Mouse (Mus musculus): Measurements from ENCODE around the gene Obsl1. TPM values are rescaled to one million over a fixed set of nuclear protein-coding genes. Genes with fewer than 3 reads are reported as not detected.
A peak's percentile ranks its signal among the peaks of the same experiment; 100 is the strongest.

Obsl1 gene
- polyA plus RNA-seq, 1 experiment: 20.7 TPM

- DNase-seq: no peak
- no peak for TF ChIP-seq POLR2A (IDR thresholded peaks at IDR 0.05; ENCODE audit: borderline replicate concordance, extremely low read depth, low read depth, low read length)
- no peak for TF ChIP-seq CTCF (IDR thresholded peaks at IDR 0.05; ENCODE audit: insufficient read depth, low read length)
- 12% methylated on average over 23 of the region's 23 CpGs for WGBS
- Histone ChIP-seq H3K4me3 (replicated peaks; ENCODE audit: extremely low read depth, low read depth, low read length) (no peak overlapping the region), H3K4me1 (ENCODE audit: control insufficient read depth, insufficient read depth, low read length) (0 out of 2 replicates have a peak, but pooled peaks cover 5% of the 10 kb centered on the region)
Measured at GRCm38 (mm10) chr1:75458789-75459684, 47.2 kb downstream of the Obsl1 start.

GRCm38 (mm10) chr1:75458025-75458788, 48.0 kb downstream of the Obsl1 start:
- DNase-seq: no peak
- TF ChIP-seq CTCF (IDR thresholded peaks at IDR 0.05; ENCODE audit: insufficient read depth, low read length) (no peak), POLR2A (IDR thresholded peaks at IDR 0.05; ENCODE audit: borderline replicate concordance, extremely low read depth, low read depth, low read length) (no peak)
- 4% methylated on average over 42 of the region's 42 CpGs for WGBS
- Histone ChIP-seq H3K4me3 (replicated peaks; ENCODE audit: extremely low read depth, low read depth, low read length) (no peak overlapping the region), H3K4me1 (ENCODE audit: control insufficient read depth, insufficient read depth, low read length) (0 out of 2 replicates have a peak, but pooled peaks cover 5% of the 10 kb centered on the region)

GRCm38 (mm10) chr1:75457710-75458024, 48.6 kb downstream of the Obsl1 start:
- H3K4me1 ChIP-seq (ENCODE audit: control insufficient read depth, insufficient read depth, low read length): 0 out of 2 replicates have a peak, but pooled peaks cover 5% of the 10 kb centered on the region
- H3K4me3 ChIP-seq (replicated peaks; ENCODE audit: extremely low read depth, low read depth, low read length): no peak overlapping the region
- DNase-seq: no peak
- TF ChIP-seq POLR2A (IDR thresholded peaks at IDR 0.05; ENCODE audit: borderline replicate concordance, extremely low read depth, low read depth, low read length) (no peak), CTCF (IDR thresholded peaks at IDR 0.05; ENCODE audit: insufficient read depth, low read length) (no peak)
- WGBS: 8% methylated on average over 10 of the region's 10 CpGs

GRCm38 (mm10) chr1:75456746-75457564, 49.3 kb downstream of the Obsl1 start:
- 20% methylated on average over 14 of the region's 14 CpGs for WGBS
- 0 out of 2 replicates have a peak, but pooled peaks have one; percentile 8 for TF ChIP-seq CTCF (IDR thresholded peaks at IDR 0.05; ENCODE audit: insufficient read depth, low read length)
- TF ChIP-seq POLR2A (IDR thresholded peaks at IDR 0.05; ENCODE audit: borderline replicate concordance, extremely low read depth, low read depth, low read length): no peak

GRCm38 (mm10) chr1:75455948-75456347, 50.3 kb downstream of the Obsl1 start:
- Histone ChIP-seq H3K4me3 (replicated peaks; ENCODE audit: extremely low read depth, low read depth, low read length) (no peak overlapping the region), H3K4me1 (ENCODE audit: control insufficient read depth, insufficient read depth, low read length) (0 out of 2 replicates have a peak, but pooled peaks cover 5% of the 10 kb centered on the region)
- 44% methylated on average over 5 of the region's 5 CpGs for WGBS
- DNase-seq: no peak
- no peak for TF ChIP-seq CTCF (IDR thresholded peaks at IDR 0.05; ENCODE audit: insufficient read depth, low read length)
- no peak for TF ChIP-seq POLR2A (IDR thresholded peaks at IDR 0.05; ENCODE audit: borderline replicate concordance, extremely low read depth, low read depth, low read length)

More at GRCm38 (mm10) chr1:75456746-75457564, 49.3 kb downstream of the Obsl1 start:
- Histone ChIP-seq H3K4me1 (ENCODE audit: control insufficient read depth, insufficient read depth, low read length) (0 out of 2 replicates have a peak, but pooled peaks cover 5% of the 10 kb centered on the region), H3K4me3 (replicated peaks; ENCODE audit: extremely low read depth, low read depth, low read length) (no peak overlapping the region)
- DNase-seq: no peak

GRCm38 (mm10) chr1:75455433-75455832, 50.8 kb downstream of the Obsl1 start:
- WGBS: 69% methylated on average over 3 of the region's 3 CpGs
- DNase-seq: no peak
- Histone ChIP-seq H3K4me3 (replicated peaks; ENCODE audit: extremely low read depth, low read depth, low read length) (no peak overlapping the region), H3K4me1 (ENCODE audit: control insufficient read depth, insufficient read depth, low read length) (0 out of 2 replicates have a peak, but pooled peaks cover 5% of the 10 kb centered on the region)
- no peak for TF ChIP-seq CTCF (IDR thresholded peaks at IDR 0.05; ENCODE audit: insufficient read depth, low read length)
- TF ChIP-seq POLR2A (IDR thresholded peaks at IDR 0.05; ENCODE audit: borderline replicate concordance, extremely low read depth, low read depth, low read length): no peak

- 63% methylated on average over 5 of the region's 5 CpGs for WGBS
- DNase-seq: no peak
- TF ChIP-seq POLR2A (IDR thresholded peaks at IDR 0.05; ENCODE audit: borderline replicate concordance, extremely low read depth, low read depth, low read length) (no peak), CTCF (IDR thresholded peaks at IDR 0.05; ENCODE audit: insufficient read depth, low read length) (no peak)
Measured at GRCm38 (mm10) chr1:75451900-75452299, 54.4 kb downstream of the Obsl1 start.

GRCm38 (mm10) chr1:75450314-75451005, 55.8 kb downstream of the Obsl1 start, which contains the start of gene Asic4:
Gene Asic4, plus strand, starts transcription at chr1:75450436.
- DNase-seq: no peak
- 4% methylated on average over 35 of the region's 35 CpGs for WGBS
- TF ChIP-seq CTCF (IDR thresholded peaks at IDR 0.05; ENCODE audit: insufficient read depth, low read length) (no peak), POLR2A (IDR thresholded peaks at IDR 0.05; ENCODE audit: borderline replicate concordance, extremely low read depth, low read depth, low read length) (no peak)
- no peak within 1 kb of the TSS for H3K4me3 ChIP-seq (replicated peaks; ENCODE audit: extremely low read depth, low read depth, low read length)
- no peaks in the 10 kb centered on the region for H3K4me1 ChIP-seq (ENCODE audit: control insufficient read depth, insufficient read depth, low read length)

More at GRCm38 (mm10) chr1:75451900-75452299, 54.4 kb downstream of the Obsl1 start:
- Histone ChIP-seq H3K4me1 (ENCODE audit: control insufficient read depth, insufficient read depth, low read length) (no peaks in the 10 kb centered on the region), H3K4me3 (replicated peaks; ENCODE audit: extremely low read depth, low read depth, low read length) (no peak overlapping the region)
